18 mouse cellular contexts compared by ENCODE assay signal in genomic region chr3:153664696-153665095, GRCm38 (mm10).
DNase-seq lines count a peak whose midpoint lies in the region; ATAC-seq and TF ChIP-seq lines count a peak whose summit lies in the region.
"Had no signal": no experiment of that assay in that cellular context is flagged by ENCODE, and none has a peak within 500 bp of the region (broad histone marks: within the 10 kb centered on the region; RNA-seq: fewer than 3 reads in every experiment).

No protein-coding gene starts in this region.

- no peak overlapping the region for H3K9ac ChIP-seq in forebrain, embryonic 14.5 days (ENCODE audit: low read length)
- H3K9ac ChIP-seq in forebrain, postnatal 0 days = no peak overlapping the region
- no peak overlapping the region for H3K9ac ChIP-seq in kidney, embryonic 15.5 days
- no peak overlapping the region for H3K9ac ChIP-seq in liver, postnatal 0 days (replicated peaks)
- H3K9ac ChIP-seq: hindbrain, embryonic 15.5 days had no signal

- H3K4me1 ChIP-seq in forebrain, embryonic 14.5 days (ENCODE audit: control insufficient read depth, insufficient read depth, low read length) = peaks cover 16% of the 10 kb centered on the region
- no peaks in the 10 kb centered on the region for H3K4me1 ChIP-seq in forebrain, postnatal 0 days (ENCODE audit: insufficient read depth)
- H3K4me1 ChIP-seq in kidney, embryonic 15.5 days = peaks cover 71% of the 10 kb centered on the region
- H3K4me1 ChIP-seq in liver, postnatal 0 days (ENCODE audit: insufficient read depth) = peaks cover 7% of the 10 kb centered on the region; the same call in 1 of the 2 replicates

- no peaks in the 10 kb centered on the region for H3K9me3 ChIP-seq in forebrain, embryonic 14.5 days (replicated peaks; ENCODE audit: control insufficient read depth, low read length)
- H3K9me3 ChIP-seq in forebrain, postnatal 0 days (ENCODE audit: low read length) = no peaks in the 10 kb centered on the region
- H3K9me3 ChIP-seq in kidney, embryonic 15.5 days (replicated peaks) = no peaks in the 10 kb centered on the region
- H3K9me3 ChIP-seq in liver, postnatal 0 days (ENCODE audit: low read length) = no peaks in the 10 kb centered on the region
- H3K9me3 ChIP-seq: forebrain, embryonic 10.5 days; hindbrain, embryonic 15.5 days had no signal

- WGBS in forebrain, embryonic 14.5 days = 82% methylated on average over 5 of the region's 5 CpGs
- 75% methylated on average over 5 of the region's 5 CpGs for WGBS in forebrain, postnatal 0 days
- 73% methylated on average over 5 of the region's 5 CpGs for WGBS in kidney, embryonic 15.5 days
- WGBS in liver, postnatal 0 days (ENCODE audit: insufficient replicate concordance) = 77% methylated on average over 5 of the region's 5 CpGs

- no peak for ATAC-seq in forebrain, embryonic 14.5 days
- ATAC-seq in forebrain, postnatal 0 days = no peak
- no peak for ATAC-seq in kidney, embryonic 15.5 days (replicated peaks; ENCODE audit: low FRiP score)
- no peak for ATAC-seq in liver, postnatal 0 days
- ATAC-seq: lung, postnatal 0 days had no signal

- no peak overlapping the region for H3K4me3 ChIP-seq in forebrain, embryonic 14.5 days (ENCODE audit: low read depth, low read length)
- no peak overlapping the region for H3K4me3 ChIP-seq in forebrain, postnatal 0 days (ENCODE audit: low read depth, low read length)
- H3K4me3 ChIP-seq in kidney, embryonic 15.5 days (replicated peaks) = no peak overlapping the region
- no peak overlapping the region for H3K4me3 ChIP-seq in liver, postnatal 0 days (ENCODE audit: low read depth, low read length)
- H3K4me3 ChIP-seq: forebrain, embryonic 10.5 days; gastrocnemius, adult 2 months; hindbrain, embryonic 15.5 days had no signal

- H3K27me3 ChIP-seq in forebrain, embryonic 14.5 days (replicated peaks; ENCODE audit: control insufficient read depth, insufficient read depth, low read length) = no peaks in the 10 kb centered on the region
- no peaks in the 10 kb centered on the region for H3K27me3 ChIP-seq in forebrain, postnatal 0 days (ENCODE audit: insufficient read depth, low read length)
- no peaks in the 10 kb centered on the region for H3K27me3 ChIP-seq in kidney, embryonic 15.5 days
- no peaks in the 10 kb centered on the region for H3K27me3 ChIP-seq in liver, postnatal 0 days (ENCODE audit: insufficient read depth, low read length)
- H3K27me3 ChIP-seq: hindbrain, embryonic 15.5 days had no signal

- no peak overlapping the region for H3K4me2 ChIP-seq in forebrain, embryonic 14.5 days (ENCODE audit: low read length)
- no peak overlapping the region for H3K4me2 ChIP-seq in forebrain, postnatal 0 days (ENCODE audit: low read depth)
- no peak overlapping the region for H3K4me2 ChIP-seq in kidney, embryonic 15.5 days
- H3K4me2 ChIP-seq in liver, postnatal 0 days (ENCODE audit: low read depth, low read length) = no peak overlapping the region
- H3K4me2 ChIP-seq: hindbrain, embryonic 15.5 days; midbrain, embryonic 11.5 days had no signal

- no peak overlapping the region for H3K27ac ChIP-seq in forebrain, embryonic 14.5 days (ENCODE audit: low read depth, low read length)
- H3K27ac ChIP-seq in forebrain, postnatal 0 days (ENCODE audit: low read depth, low read length) = no peak overlapping the region
- peak overlapping the region; percentile 61 for H3K27ac ChIP-seq in kidney, embryonic 15.5 days
- no peak overlapping the region for H3K27ac ChIP-seq in liver, postnatal 0 days (ENCODE audit: low read depth)
- H3K27ac ChIP-seq: forebrain, embryonic 10.5 days; gastrocnemius, adult 2 months; hindbrain, embryonic 15.5 days; macrophage had no signal

- TF ChIP-seq CTCF in forebrain, postnatal 0 days (IDR thresholded peaks at IDR 0.05; ENCODE audit: low read depth) = no peak
- TF ChIP-seq CTCF in liver, postnatal 0 days (IDR thresholded peaks at IDR 0.05; ENCODE audit: low read depth) = no peak

- H3K36me3 ChIP-seq in forebrain, embryonic 14.5 days (ENCODE audit: control insufficient read depth, insufficient read depth, low read length) = no peaks in the 10 kb centered on the region
- H3K36me3 ChIP-seq in forebrain, postnatal 0 days (ENCODE audit: insufficient read depth) = no peaks in the 10 kb centered on the region
- H3K36me3 ChIP-seq in kidney, embryonic 15.5 days = no peaks in the 10 kb centered on the region
- H3K36me3 ChIP-seq in liver, postnatal 0 days (replicated peaks; ENCODE audit: insufficient read depth, low read length) = no peaks in the 10 kb centered on the region
- H3K36me3 ChIP-seq: forebrain, embryonic 10.5 days; hindbrain, embryonic 15.5 days had no signal

- TF ChIP-seq EP300 in liver, postnatal 0 days (IDR thresholded peaks at IDR 0.05; ENCODE audit: low read depth) = no peak

- DNase-seq in forebrain, embryonic 14.5 days (ENCODE audit: low spot score) = peak; percentile 31
- DNase-seq in forebrain, postnatal 0 days = no peak
- no peak for DNase-seq in kidney, postnatal 10 days
- peak; percentile 26 for DNase-seq in retina, postnatal 1 day
- DNase-seq in retina, embryonic 14.5 days (ENCODE audit: low spot score) = no peak
- no peak for DNase-seq in liver, postnatal 0 days
- DNase-seq: adrenal gland, adult 2 months; gastrocnemius, adult 2 months; heart, postnatal 4 days; kidney, adult 18-20 months; right cerebral cortex, postnatal 25 days; spleen, adult 18-20 months had no signal

Comparison
In these comparisons a context has a peak if more than half of its experiments do, and no peak if none do; other contexts are left out.
1. DNase-seq: peak in forebrain, embryonic 14.5 days (single experiment) and retina, postnatal 1 day (single experiment); none in forebrain, postnatal 0 days (single experiment), kidney, postnatal 10 days (single experiment), retina, embryonic 14.5 days (single experiment) and liver, postnatal 0 days (single experiment).